Mouse (Mus musculus) liver, postnatal 0 days (tissue): ENCODE data around the gene Ino80.

ENCODE experiments used
- CTCF ChIP-seq: sonication (generic); IDR thresholded peaks from 2 replicates; pipeline ENCODE4 v1.5.1; 2016; ENCODE audit warnings: antibody characterized with exemption, low read depth
- EP300 ChIP-seq: IDR thresholded peaks from 2 replicates; pipeline ENCODE4 v1.6.1; 2016; ENCODE audit warnings: antibody characterized with exemption, low read depth, mild to moderate bottlenecking

DNA sequence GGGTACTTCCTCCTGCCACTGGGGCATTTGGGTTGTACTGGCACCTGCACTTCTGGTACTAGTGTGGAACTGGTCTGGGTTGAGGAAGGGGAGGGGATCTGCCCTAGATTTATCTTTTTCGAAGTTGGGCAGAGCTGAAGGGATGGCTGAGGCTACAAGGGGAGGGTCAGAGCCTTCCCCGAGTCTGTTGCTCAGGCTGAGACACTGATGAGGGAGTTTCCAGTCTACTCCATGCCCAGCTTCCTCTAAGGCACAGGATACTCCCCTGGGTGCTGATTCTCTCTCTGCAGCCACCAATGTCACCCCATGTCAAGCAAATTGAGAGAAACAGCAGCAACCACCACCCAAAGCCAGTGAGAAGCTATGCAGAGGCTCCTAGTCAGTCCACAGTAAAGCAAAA is 141.5 kb downstream of the Ino80 start:
- no peak for TF ChIP-seq CTCF
- no peak for TF ChIP-seq EP300
